Mouse (Mus musculus): ENCODE results near the gene Mndal.
"Not testable (repeated sequence)": the region's sequence is repeated elsewhere in the genome, so short reads cannot be mapped to it uniquely, and the experiment has no call there.

The Mndal gene

GRCm38 (mm10) chr1:173941924-173942779 lies at the start of gene Mndal, which contains the start of gene Ifi203:
Gene Mndal, minus strand, starts transcription at chr1:173942491.
Gene Ifi203, minus strand, starts transcription at chr1:173942672.
- not testable (repeated sequence) for DNase-seq

GRCm38 (mm10) chr1:173982694-173983305 lies 40.5 kb upstream of the Mndal start, which contains the start of gene Ifi202b:
Gene Ifi202b, minus strand, starts transcription at chr1:173982744.
- DNase-seq, result not testable (repeated sequence)

GRCm38 (mm10) chr1:173981038-173981437 lies 38.7 kb upstream of the Mndal start:
- not testable (repeated sequence) for DNase-seq

GRCm38 (mm10) chr1:173977622-173978021 lies 35.3 kb upstream of the Mndal start:
- DNase-seq, result no peak

- no peak for DNase-seq
Observed at GRCm38 (mm10) chr1:173973111-173973510, 30.8 kb upstream of the Mndal start.

GRCm38 (mm10) chr1:173961491-173961890 lies 19.2 kb upstream of the Mndal start:
- DNase-seq, result not testable (repeated sequence)

GRCm38 (mm10) chr1:173959998-173960397 lies 17.7 kb upstream of the Mndal start:
- DNase-seq, result not testable (repeated sequence)

- DNase-seq, result not testable (repeated sequence)
Observed at GRCm38 (mm10) chr1:173955839-173956527, 13.7 kb upstream of the Mndal start.

- DNase-seq, result no peak
Observed at GRCm38 (mm10) chr1:173955071-173955796, 12.9 kb upstream of the Mndal start.

GRCm38 (mm10) chr1:173953563-173953962 lies 11.3 kb upstream of the Mndal start:
- no peak for DNase-seq

- DNase-seq, result not testable (repeated sequence)
Observed at GRCm38 (mm10) chr1:173949044-173949443, 6.8 kb upstream of the Mndal start.

- DNase-seq, result not testable (repeated sequence)
Observed at GRCm38 (mm10) chr1:173942780-173943066, 432 bp upstream of the Mndal start.

GRCm38 (mm10) chr1:173941522-173941921 lies 769 bp downstream of the Mndal start:
- not testable (repeated sequence) for DNase-seq

GRCm38 (mm10) chr1:173919279-173919678 lies 23.0 kb downstream of the Mndal start:
- not testable (repeated sequence) for DNase-seq

- DNase-seq, result no peak
Observed at GRCm38 (mm10) chr1:173914559-173914958, 27.7 kb downstream of the Mndal start.

GRCm38 (mm10) chr1:173913256-173913791 lies 29.0 kb downstream of the Mndal start:
- not testable (repeated sequence) for DNase-seq

GRCm38 (mm10) chr1:173912548-173913255 lies 29.6 kb downstream of the Mndal start, which contains the start of gene Ifi211:
Gene Ifi211, minus strand, starts transcription at chr1:173913046.
- DNase-seq, result not testable (repeated sequence)

GRCm38 (mm10) chr1:173911808-173912464 lies 30.4 kb downstream of the Mndal start:
- DNase-seq, result no peak

- not testable (repeated sequence) for DNase-seq
Observed at GRCm38 (mm10) chr1:173908390-173908789, 33.9 kb downstream of the Mndal start.

- not testable (repeated sequence) for DNase-seq
Observed at GRCm38 (mm10) chr1:173905885-173906284, 36.4 kb downstream of the Mndal start.

- not testable (repeated sequence) for DNase-seq
Observed at GRCm38 (mm10) chr1:173889741-173890140, 52.5 kb downstream of the Mndal start.

All from right cerebral cortex, postnatal 4 days (tissue).